ENCODE assay signal across 16 mouse cellular contexts in genomic region chr2:128094196-128094595, GRCm38 (mm10). TPM values are rescaled to one million over a fixed set of nuclear protein-coding genes. Genes with fewer than 3 reads are reported as not detected.
DNase-seq lines count a peak whose midpoint lies in the region; ATAC-seq lines count a peak whose summit lies in the region.
"Had no signal": no experiment of that assay in that cellular context is flagged by ENCODE, and none has a peak within 500 bp of the region (broad histone marks: within the 10 kb centered on the region; RNA-seq: fewer than 3 reads in every experiment).

No protein-coding gene starts in this region.

- no peaks in the 10 kb centered on the region for H3K9me3 ChIP-seq in limb, embryonic 10.5 days (replicated peaks)
- H3K9me3 ChIP-seq: limb, embryonic 12.5 days had no signal

- DNase-seq in left cerebral cortex, postnatal 4 days = peak; percentile 13
- no peak for DNase-seq in left cerebral cortex, postnatal 25 days (ENCODE audit: low spot score in 2 of 2)
- peak; percentile 64 to 71 for DNase-seq in B cell, adult 2 months
- peak; percentile 14 for DNase-seq in kidney, adult 11 months
- DNase-seq in limb, embryonic 10.5 days (ENCODE audit: low spot score) = peak; percentile 13
- DNase-seq in layer of hippocampus, postnatal 10 days (ENCODE audit: low spot score in 2 of 2) = no peak
- DNase-seq: cerebellum, adult 11 months; embryo, embryonic 11 days; heart, adult 18-20 months; heart, postnatal 10 days; layer of hippocampus, adult 9-11 months; lung, adult 2 months had no signal

- no peaks in the 10 kb centered on the region for H3K36me3 ChIP-seq in limb, embryonic 10.5 days
- H3K36me3 ChIP-seq: limb, embryonic 12.5 days had no signal

- no peak for ATAC-seq in megakaryocyte, adult 5-6 weeks (ENCODE audit: poor library complexity, severe bottlenecking)

- no peaks in the 10 kb centered on the region for H3K27me3 ChIP-seq in limb, embryonic 10.5 days (ENCODE audit: low read depth, poor library complexity, severe bottlenecking)
- H3K27me3 ChIP-seq: limb, embryonic 12.5 days had no signal

- WGBS in limb, embryonic 10.5 days = 86% methylated on average over 5 of the region's 5 CpGs

- intact Hi-C loops in left cerebral cortex, postnatal 4 days (cut with DNase I) = no loop called here
- intact Hi-C loops in left cerebral cortex, postnatal 25 days (cut with DNase I) = no loop called here

- H3K4me1 ChIP-seq in limb, embryonic 10.5 days = no peaks in the 10 kb centered on the region

- no peak overlapping the region for H3K4me3 ChIP-seq in limb, embryonic 10.5 days
- H3K4me3 ChIP-seq: erythroblast, embryonic 14.5 days; limb, embryonic 12.5 days; megakaryocyte, embryonic 14.5 days had no signal

- H3K27ac ChIP-seq in limb, embryonic 10.5 days = no peak overlapping the region
- H3K27ac ChIP-seq: limb, embryonic 12.5 days had no signal

RNA-seq across cellular contexts. Expression of gene Bcl2l11, which starts 31.6 kb away (rescaled TPM):
- 1 to 10 TPM; 7.1 to 8.9 TPM for total RNA-seq in left cerebral cortex, postnatal 4 days (2021)
- total RNA-seq in left cerebral cortex, postnatal 25 days (2021) = 1 to 10 TPM; 6.3 to 9.4 TPM
- 28.4 and 35.9 TPM in 2 replicates for polyA plus RNA-seq in limb, embryonic 10.5 days (2016; fragmentation: Nextera tagmentation; extraction: Ambion mirVana)
- 16.8 and 21.2 TPM in 2 replicates for total RNA-seq in megakaryocyte, adult 5-6 weeks (2015)
- 15.1 and 20.4 TPM in 2 replicates for total RNA-seq in megakaryocyte, adult 5-6 weeks (2017)
- 10 to 100 TPM in 1 of 2 experiments, 1 to 10 TPM in 1; 8.9 to 11.3 TPM for total RNA-seq in layer of hippocampus, postnatal 10 days (2021)

Comparison
In these comparisons a context has a peak if more than half of its experiments do, and no peak if none do; other contexts are left out.
1. DNase-seq: peak in left cerebral cortex, postnatal 4 days (single experiment), B cell, adult 2 months (2 of 2), kidney, adult 11 months (single experiment) and limb, embryonic 10.5 days (single experiment); none in left cerebral cortex, postnatal 25 days (0 of 2) and layer of hippocampus, postnatal 10 days (0 of 2).